Mouse (Mus musculus) E14TG2a.4 (cell line): ENCODE results near the gene Fam53b.

Experiments
- CTCF ChIP-seq: conservative IDR thresholded peaks from 2 replicates; pipeline ENCODE4 v1.5.1; 2014; ENCODE audit warnings: low read length
- POU5F1 ChIP-seq: IDR thresholded peaks from 2 replicates; pipeline ENCODE4 v1.6.1; 2014; ENCODE audit warnings: low read length, borderline replicate concordance

- TF ChIP-seq POU5F1 (no peak), CTCF (no peak)
These were observed 113.6 kb downstream of the Fam53b start for GRCm38 (mm10) chr7:132700107-132700506.
